Mouse (Mus musculus) adrenal gland, adult 18-20 months (tissue): Measurements from ENCODE around the gene Klra5. TPM values are rescaled to one million over a fixed set of nuclear protein-coding genes. Genes with fewer than 3 reads are reported as not detected.
"Not testable (repeated sequence)": the region's sequence is repeated elsewhere in the genome, so short reads cannot be mapped to it uniquely, and the experiment has no call there.

Experiments
- DNase-seq, 2 experiments: peaks; one replicate each; pipeline ENCODE4 v3.0.0; 2021 to 2022; ENCODE audit warnings: low spot score in 2 of 2
- long read RNA-seq, 2 experiments: library from polyadenylated mRNA; stranded (forward); transcript quantifications; one replicate each; pipeline ENCODE4 v2.0.0; 2021
- total RNA-seq, 2 experiments: library from RNA; stranded (reverse); gene quantifications; 1 replicate in 1 of 2; 2 replicates in 1 of 2; pipeline ENCODE4 v1.2.3; 2021

Gene Klra5
- total RNA-seq = not detected
- long read RNA-seq, experiment 1 = 0 reads
- long read RNA-seq, experiment 2 = 0 reads

DNA sequence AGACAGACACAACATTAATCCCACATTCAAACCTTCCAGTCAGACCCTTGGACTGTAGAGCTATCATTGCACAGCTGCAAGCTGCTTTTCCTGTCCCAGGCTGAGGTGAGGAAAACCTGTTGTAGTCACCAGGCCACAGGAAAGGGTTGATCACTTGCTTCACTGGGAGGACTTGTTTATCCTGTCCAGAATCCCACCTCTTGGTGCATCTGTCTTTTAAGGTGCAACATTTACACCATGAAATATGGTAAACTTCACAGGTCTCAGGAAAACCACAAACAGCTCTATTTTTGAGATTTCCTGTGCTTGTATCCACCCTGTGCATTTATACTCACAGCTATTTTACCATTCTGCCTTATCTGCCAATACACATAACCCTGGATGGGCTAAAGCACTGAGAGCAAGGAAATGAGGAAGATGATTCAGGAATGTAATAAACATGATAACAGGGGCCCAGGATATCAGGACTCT, at the start of gene Klra5:
Klra5 (minus strand) TSS at position 175 of the 471 bp plus-strand sequence.
- DNase-seq = not testable (repeated sequence)

- no peak for DNase-seq
Measured at GRCm38 (mm10) chr6:129916996-129917395, 454 bp downstream of the Klra5 start.

DNA sequence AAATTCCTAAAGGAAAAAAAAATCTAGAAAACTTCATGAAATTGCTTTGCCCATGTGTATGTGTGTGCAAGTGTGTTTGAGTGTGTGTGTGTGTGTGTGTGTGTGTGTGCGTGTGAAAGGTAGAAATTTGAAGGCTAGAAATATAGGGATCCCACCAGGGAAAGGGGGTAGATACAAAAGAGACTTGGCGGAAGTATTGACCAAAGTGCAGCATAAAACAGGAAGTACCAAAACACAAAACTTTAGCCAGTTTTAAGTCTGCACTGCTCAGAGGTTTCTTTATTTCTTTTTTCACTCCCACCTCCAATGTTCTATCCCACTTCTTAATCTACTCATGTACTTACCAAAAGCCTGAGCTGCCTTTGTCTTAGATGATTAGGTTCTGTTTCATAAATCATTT, 34.9 kb downstream of the Klra5 start:
- no peak for DNase-seq

GRCm38 (mm10) chr6:129876549-129876948, 40.9 kb downstream of the Klra5 start, which contains the start of gene Klra17:
Klra17 (minus strand) TSS chr6:129876672.
- DNase-seq = no peak

- DNase-seq = not testable (repeated sequence)
Measured at GRCm38 (mm10) chr6:129862349-129862748, 55.1 kb downstream of the Klra5 start, which contains the start of gene Gm17631. Gm17631 (plus strand) TSS chr6:129862649.

Other genes starting within 250 kb of the Klra5 start
- gene Klrc1, start 238.7 kb downstream of the Klra5 start, total RNA-seq = under 1 TPM; 0.33 to 0.77 TPM
- not detected for gene Klri1, start 200.5 kb downstream of the Klra5 start, total RNA-seq
- under 1 TPM in 1 of 2 experiments, not detected in 1; 0.10 TPM for gene Klri2, start 177.2 kb downstream of the Klra5 start, total RNA-seq
- gene Gm156, start 133.4 kb downstream of the Klra5 start, total RNA-seq = not detected
- not detected for gene Gm17631, start 55.0 kb downstream of the Klra5 start, total RNA-seq
- gene Klra17, start 41.0 kb downstream of the Klra5 start, total RNA-seq = not detected
- gene Klra6, start 109.3 kb upstream of the Klra5 start, total RNA-seq = not detected
- gene Klra4, start 149.6 kb upstream of the Klra5 start, total RNA-seq = under 1 TPM in 1 of 2 experiments, not detected in 1; 0.22 TPM
- under 1 TPM in 1 of 2 experiments, not detected in 1; 0.33 TPM for gene Klra8, start 212.2 kb upstream of the Klra5 start, total RNA-seq